Mouse (Mus musculus): ENCODE data around the gene Tomm5.
"Not testable (repeated sequence)": the region's sequence is repeated elsewhere in the genome, so short reads cannot be mapped to it uniquely, and the experiment has no call there.

Gene Tomm5

GRCm38 (mm10) chr4:45064577-45064976 lies 43.3 kb downstream of the Tomm5 start:
- no peak for DNase-seq

DNA sequence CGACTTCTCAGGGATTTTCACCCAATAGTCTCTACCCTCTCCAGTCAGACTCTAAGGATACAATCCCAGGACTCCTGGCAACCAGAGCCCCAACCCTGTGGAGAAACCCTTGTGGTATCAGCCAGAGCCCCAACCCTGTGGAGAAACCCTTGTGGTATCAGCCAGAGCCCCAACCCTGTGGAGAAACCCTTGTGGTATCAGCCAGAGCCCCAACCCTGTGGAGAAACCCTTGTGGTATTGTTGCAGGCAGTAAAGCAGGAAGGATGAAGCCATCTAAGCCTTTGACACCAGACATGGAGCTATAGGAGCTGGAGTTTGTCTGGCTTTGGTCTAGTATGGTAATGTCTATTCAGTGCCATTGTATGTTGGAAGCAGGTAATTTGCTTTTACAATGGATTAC lies 44.1 kb downstream of the Tomm5 start:
- DNase-seq, result not testable (repeated sequence)

GRCm38 (mm10) chr4:45055451-45055850 lies 52.5 kb downstream of the Tomm5 start:
- no peak for DNase-seq
